Mouse (Mus musculus): ENCODE measurements around the gene Dazap1.

DNA sequence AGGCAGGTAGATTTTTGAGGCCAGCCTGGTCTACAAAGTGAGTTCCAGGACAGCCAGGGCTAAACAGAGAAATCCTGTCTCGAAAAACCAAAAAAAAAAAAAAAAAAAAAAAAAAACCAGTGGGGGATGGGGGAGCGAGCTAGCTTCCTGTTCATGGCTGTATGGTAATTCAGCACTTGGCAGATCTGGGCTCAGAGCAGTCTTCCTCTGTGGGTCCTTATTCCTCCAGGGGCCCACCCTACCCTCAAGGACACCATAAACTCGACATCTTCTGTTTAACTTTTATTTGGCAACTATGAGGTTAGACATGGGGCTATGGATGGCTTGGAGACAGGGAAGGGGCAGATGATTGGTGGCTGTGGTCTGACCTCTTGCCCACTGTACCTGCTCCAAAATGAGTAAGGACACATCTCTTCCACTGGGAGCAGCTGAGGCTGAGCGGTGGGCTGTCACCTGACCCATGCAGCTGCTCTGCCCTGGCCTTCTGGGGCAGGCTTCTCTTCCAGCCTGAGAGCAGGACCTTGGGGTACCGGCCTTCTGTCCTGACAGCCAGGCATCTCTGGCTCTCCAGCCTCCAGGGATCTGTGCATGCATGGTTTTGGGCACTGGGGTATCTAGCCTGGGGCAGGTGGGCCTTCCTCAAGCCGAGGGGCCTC, 59.9 kb downstream of the Dazap1 start:
- TF ChIP-seq CTCF (IDR thresholded peaks at IDR 0.05; ENCODE audit: low read depth) (no peak), EP300 (IDR thresholded peaks at IDR 0.05; ENCODE audit: low read depth) (no peak)
